Mouse (Mus musculus) lung, adult 2 months (tissue): ENCODE data around the gene Cacna1s.

Source experiments
- CTCF ChIP-seq: fragments of 200-500 bp; IDR thresholded peaks from 2 replicates; pipeline ENCODE4 v1.5.1; 2011; ENCODE audit warnings: mild to moderate bottlenecking, low read length, control low read depth; ENCODE audit not compliant: insufficient read depth
- POLR2A ChIP-seq: fragments of 200-500 bp; IDR thresholded peaks from 2 replicates; pipeline ENCODE4 v1.6.1; 2011; ENCODE audit warnings: low read depth, mild to moderate bottlenecking, control low read depth, low read length, borderline replicate concordance; ENCODE audit errors: extremely low read depth

GRCm38 (mm10) chr1:136119571-136120262 is 67.2 kb downstream of the Cacna1s start:
- TF ChIP-seq CTCF = no peak
- no peak for TF ChIP-seq POLR2A
